Mouse (Mus musculus) liver, embryonic 14.5 days (tissue): ENCODE measurements at regions not wholly inside any gene's neighbourhood (a gene's known extent, or its start where the extent isn't known, plus 50 kb on each side); places are given as distances from the start of the nearest gene placed in this dataset.

Source experiments
- CTCF ChIP-seq: IDR thresholded peaks from 2 replicates; pipeline ENCODE4 v1.5.1; 2016; ENCODE audit warnings: antibody characterized with exemption, low read depth, control low read depth
- EP300 ChIP-seq: IDR thresholded peaks from 2 replicates; pipeline ENCODE4 v1.6.1; 2016; ENCODE audit warnings: antibody characterized with exemption, low read depth

DNA sequence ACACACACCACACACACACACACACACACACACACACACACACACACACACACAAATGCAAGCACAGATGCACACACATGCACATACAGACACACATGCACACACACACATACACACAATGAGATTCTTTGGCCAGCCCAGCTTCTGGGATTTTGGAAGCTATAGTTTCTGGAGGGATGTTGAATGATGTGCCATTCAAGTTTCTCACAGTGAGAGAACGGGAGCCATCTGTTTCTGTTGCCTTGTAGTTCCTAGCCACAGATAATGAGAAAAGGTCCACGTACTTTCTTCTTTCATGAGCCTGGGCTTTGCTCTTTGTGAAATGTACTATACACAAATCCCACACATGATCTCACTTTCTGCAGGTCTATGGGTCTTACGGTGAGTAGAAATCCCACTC, 304.9 kb upstream of the Auts2 start:
- no peak for TF ChIP-seq CTCF
- no peak for TF ChIP-seq EP300
